Mouse (Mus musculus): Measurements from ENCODE around the gene Olfr1318. TPM values are rescaled to one million over a fixed set of nuclear protein-coding genes. Genes with fewer than 3 reads are reported as not detected.

Gene Olfr1318
- not detected for polyA plus RNA-seq (2015; fragmentation: Illumina TruSeq; extraction: RNeasy Lipid Tissue Mini Kit (QIAGEN cat#74804); ENCODE audit: low read depth, low replicate concordance)

DNA sequence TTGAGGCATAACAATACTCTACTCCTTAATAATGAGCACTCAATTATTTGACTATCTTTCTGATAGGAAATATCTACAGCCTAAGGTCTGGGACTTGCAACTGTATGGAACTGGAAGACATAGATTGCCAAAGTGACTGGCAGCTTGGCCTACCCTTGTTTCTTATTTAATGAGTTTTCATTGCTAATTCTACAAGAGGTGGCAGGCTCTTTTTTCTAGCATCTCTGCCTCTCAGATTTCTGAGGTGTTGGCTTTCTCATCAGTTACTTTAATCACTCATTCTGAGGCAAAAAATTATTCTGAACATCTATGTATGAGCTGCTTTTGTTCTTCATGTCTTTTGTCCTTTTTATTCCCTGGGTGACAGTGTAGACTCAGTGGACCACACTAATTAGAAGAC, at the start of gene Olfr1318:
TSS of gene Olfr1318 (plus strand) at position 301 of the 400 bp plus-strand sequence.

DNA sequence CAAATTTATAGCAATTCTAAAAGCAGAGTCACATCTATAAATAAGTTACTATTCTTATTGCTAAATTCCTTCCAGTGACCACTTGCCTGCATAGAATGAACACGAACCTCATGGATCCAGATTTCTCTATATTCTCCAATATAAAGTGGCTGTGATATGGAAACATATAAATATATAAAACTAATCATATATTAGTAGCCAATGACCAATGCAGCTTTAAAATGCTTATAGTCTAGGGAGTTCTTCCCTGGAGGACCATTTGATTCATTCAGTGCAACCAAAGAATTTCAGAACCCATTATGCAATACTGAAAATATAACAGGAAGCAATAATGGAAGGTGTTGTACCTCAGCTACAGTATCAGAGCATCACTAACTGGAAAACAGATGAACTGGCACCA, 38.7 kb upstream of the Olfr1318 start, which contains the start of gene Olfr1315-ps1:
TSS of gene Olfr1315-ps1 (minus strand) at position 101 of the 400 bp plus-strand sequence.

DNA sequence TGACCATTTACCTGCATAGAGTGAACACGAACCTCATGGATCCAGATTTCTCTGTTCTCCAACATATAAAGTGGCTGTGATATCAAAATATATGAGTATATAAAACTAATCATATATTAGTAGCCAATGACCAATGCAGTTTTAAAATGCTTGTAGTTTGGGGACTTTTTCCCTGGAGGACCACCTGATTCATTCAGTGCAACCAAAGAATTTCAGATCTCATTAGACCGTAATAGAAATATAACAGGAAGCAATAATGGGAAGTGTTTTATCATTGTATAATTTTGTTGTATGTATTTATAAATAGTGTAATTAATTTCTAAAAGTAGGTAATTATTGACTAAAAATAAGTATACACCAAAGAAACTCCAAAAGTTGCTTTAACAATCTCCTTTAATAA, 19.1 kb upstream of the Olfr1318 start, which contains the start of gene Olfr1316:
TSS of gene Olfr1316 (minus strand) at position 101 of the 400 bp plus-strand sequence.

DNA sequence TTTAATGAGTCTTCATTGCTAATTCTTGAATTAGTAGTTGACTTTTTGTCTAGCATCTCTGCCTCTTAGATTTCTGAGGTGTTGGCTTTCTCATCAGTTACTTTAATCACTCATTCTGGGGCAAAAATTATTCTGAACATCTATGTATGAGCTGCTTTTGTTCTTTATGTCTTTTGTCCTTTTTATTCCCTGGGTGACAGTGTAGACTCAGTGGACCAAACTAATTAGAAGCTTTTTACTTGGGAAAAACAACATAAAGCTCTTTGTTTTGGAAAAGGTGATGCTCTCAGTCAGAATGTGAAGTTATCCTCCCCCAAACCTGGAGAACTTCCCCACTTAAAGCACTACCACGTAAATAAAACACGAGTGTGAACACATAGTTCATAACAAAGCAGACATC, 14.0 kb upstream of the Olfr1318 start, which contains the start of gene Olfr1317:
TSS of gene Olfr1317 (plus strand) at position 301 of the 400 bp plus-strand sequence.

Other genes with a start within 250 kb of the Olfr1318 start
- gene Olfr1306, start 237.9 kb upstream of the Olfr1318 start, polyA plus RNA-seq (2015; fragmentation: Illumina TruSeq; extraction: RNeasy Lipid Tissue Mini Kit (QIAGEN cat#74804); ENCODE audit: low read depth, low replicate concordance): not detected
- not detected for gene Olfr1307, start 204.8 kb upstream of the Olfr1318 start, polyA plus RNA-seq (2015; fragmentation: Illumina TruSeq; extraction: RNeasy Lipid Tissue Mini Kit (QIAGEN cat#74804); ENCODE audit: low read depth, low replicate concordance)
- gene Olfr1308, start 189.3 kb upstream of the Olfr1318 start, polyA plus RNA-seq (2015; fragmentation: Illumina TruSeq; extraction: RNeasy Lipid Tissue Mini Kit (QIAGEN cat#74804); ENCODE audit: low read depth, low replicate concordance): not detected
- not detected for gene Olfr1309, start 163.9 kb upstream of the Olfr1318 start, polyA plus RNA-seq (2015; fragmentation: Illumina TruSeq; extraction: RNeasy Lipid Tissue Mini Kit (QIAGEN cat#74804); ENCODE audit: low read depth, low replicate concordance)
- not detected for gene Olfr1310, start 141.5 kb upstream of the Olfr1318 start, polyA plus RNA-seq (2015; fragmentation: Illumina TruSeq; extraction: RNeasy Lipid Tissue Mini Kit (QIAGEN cat#74804); ENCODE audit: low read depth, low replicate concordance)
- not detected for gene Olfr1311, start 129.8 kb upstream of the Olfr1318 start, polyA plus RNA-seq (2015; fragmentation: Illumina TruSeq; extraction: RNeasy Lipid Tissue Mini Kit (QIAGEN cat#74804); ENCODE audit: low read depth, low replicate concordance)
- not detected for gene Olfr1312, start 104.0 kb upstream of the Olfr1318 start, polyA plus RNA-seq (2015; fragmentation: Illumina TruSeq; extraction: RNeasy Lipid Tissue Mini Kit (QIAGEN cat#74804); ENCODE audit: low read depth, low replicate concordance)
- gene Olfr1313, start 76.4 kb upstream of the Olfr1318 start, polyA plus RNA-seq (2015; fragmentation: Illumina TruSeq; extraction: RNeasy Lipid Tissue Mini Kit (QIAGEN cat#74804); ENCODE audit: low read depth, low replicate concordance): not detected
- gene Olfr1314, start 57.4 kb upstream of the Olfr1318 start, polyA plus RNA-seq (2015; fragmentation: Illumina TruSeq; extraction: RNeasy Lipid Tissue Mini Kit (QIAGEN cat#74804); ENCODE audit: low read depth, low replicate concordance): not detected
- not detected for gene Olfr1315-ps1, start 38.8 kb upstream of the Olfr1318 start, polyA plus RNA-seq (2015; fragmentation: Illumina TruSeq; extraction: RNeasy Lipid Tissue Mini Kit (QIAGEN cat#74804); ENCODE audit: low read depth, low replicate concordance)
- not detected for gene Olfr1316, start 19.2 kb upstream of the Olfr1318 start, polyA plus RNA-seq (2015; fragmentation: Illumina TruSeq; extraction: RNeasy Lipid Tissue Mini Kit (QIAGEN cat#74804); ENCODE audit: low read depth, low replicate concordance)
- gene Olfr1317, start 13.9 kb upstream of the Olfr1318 start, polyA plus RNA-seq (2015; fragmentation: Illumina TruSeq; extraction: RNeasy Lipid Tissue Mini Kit (QIAGEN cat#74804); ENCODE audit: low read depth, low replicate concordance): not detected
- 120 TPM for gene Lpcat4, start 85.3 kb downstream of the Olfr1318 start, polyA plus RNA-seq (2015; fragmentation: Illumina TruSeq; extraction: RNeasy Lipid Tissue Mini Kit (QIAGEN cat#74804); ENCODE audit: low read depth, low replicate concordance)
- gene Nutm1, start 105.1 kb downstream of the Olfr1318 start, polyA plus RNA-seq (2015; fragmentation: Illumina TruSeq; extraction: RNeasy Lipid Tissue Mini Kit (QIAGEN cat#74804); ENCODE audit: low read depth, low replicate concordance): not detected
- gene Nop10, start 107.7 kb downstream of the Olfr1318 start, polyA plus RNA-seq (2015; fragmentation: Illumina TruSeq; extraction: RNeasy Lipid Tissue Mini Kit (QIAGEN cat#74804); ENCODE audit: low read depth, low replicate concordance): 93.6 TPM
- 75.7 TPM for gene Slc12a6, start 111.6 kb downstream of the Olfr1318 start, polyA plus RNA-seq (2015; fragmentation: Illumina TruSeq; extraction: RNeasy Lipid Tissue Mini Kit (QIAGEN cat#74804); ENCODE audit: low read depth, low replicate concordance)
- gene Gm21985, start 112.1 kb downstream of the Olfr1318 start, polyA plus RNA-seq (2015; fragmentation: Illumina TruSeq; extraction: RNeasy Lipid Tissue Mini Kit (QIAGEN cat#74804); ENCODE audit: low read depth, low replicate concordance): 1.1 TPM
- gene Emc4, start 213.8 kb downstream of the Olfr1318 start, polyA plus RNA-seq (2015; fragmentation: Illumina TruSeq; extraction: RNeasy Lipid Tissue Mini Kit (QIAGEN cat#74804); ENCODE audit: low read depth, low replicate concordance): 344 TPM
- 14.8 TPM for gene Katnbl1, start 225.0 kb downstream of the Olfr1318 start, polyA plus RNA-seq (2015; fragmentation: Illumina TruSeq; extraction: RNeasy Lipid Tissue Mini Kit (QIAGEN cat#74804); ENCODE audit: low read depth, low replicate concordance)